Mouse (Mus musculus): ENCODE data around the gene Dop1b. TPM values are rescaled to one million over a fixed set of nuclear protein-coding genes. Genes with fewer than 3 reads are reported as not detected.
"Not testable (repeated sequence)": the region's sequence is repeated elsewhere in the genome, so short reads cannot be mapped to it uniquely, and the experiment has no call there.

Dop1b gene
- polyA plus RNA-seq, 1 experiment from 2014 or later, result 9.1 TPM

DNA sequence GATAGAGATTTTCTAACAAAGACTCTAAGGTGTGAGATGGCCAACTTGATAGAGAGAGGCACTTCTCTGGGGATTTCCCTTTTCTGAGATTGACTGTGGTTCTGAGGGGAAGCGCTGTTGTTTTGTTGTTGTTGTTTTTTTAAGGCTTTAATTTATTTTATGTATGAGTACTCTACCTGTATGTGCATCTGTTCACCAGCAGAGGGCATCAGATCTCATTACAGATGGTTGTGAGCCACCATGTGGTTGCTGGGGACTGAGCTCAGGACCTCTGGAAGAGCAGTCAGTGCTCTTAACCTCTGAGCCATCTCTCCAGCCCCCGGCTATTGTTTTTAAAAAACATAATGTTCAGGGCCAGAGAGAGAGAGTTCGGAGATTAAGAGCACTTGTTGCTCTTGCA is 25.9 kb upstream of the Dop1b start:
- H3K27me3 ChIP-seq (replicated peaks; ENCODE audit: low read depth, poor library complexity, severe bottlenecking), result peaks cover 53% of the 10 kb centered on the region

GRCm38 (mm10) chr16:93686421-93686820 is 25.3 kb upstream of the Dop1b start:
- no peak for DNase-seq (ENCODE audit: low spot score)
- Histone ChIP-seq H3K4me3 (no peak overlapping the region), H3K36me3 (replicated peaks) (no peaks in the 10 kb centered on the region), H3K27ac (replicated peaks) (no peak overlapping the region), H3K4me1 (peaks cover 24% of the 10 kb centered on the region), H3K9me3 (no peaks in the 10 kb centered on the region), H3K27me3 (replicated peaks; ENCODE audit: low read depth, poor library complexity, severe bottlenecking) (peaks cover 47% of the 10 kb centered on the region)
- 66% methylated on average over 7 of the region's 7 CpGs for WGBS

More for the DNA sequence above, 25.9 kb upstream of the Dop1b start:
- DNase-seq (ENCODE audit: low spot score); H3K27ac ChIP-seq (replicated peaks); H3K4me3 ChIP-seq; H3K36me3 ChIP-seq (replicated peaks); H3K9me3 ChIP-seq: not testable (repeated sequence)
- 91% methylated on average over 3 of the region's 3 CpGs for WGBS
- peaks cover 24% of the 10 kb centered on the region for H3K4me1 ChIP-seq

GRCm38 (mm10) chr16:93686945-93687344 is 24.8 kb upstream of the Dop1b start:
- no peak for DNase-seq (ENCODE audit: low spot score)
- H3K4me1 ChIP-seq, result peaks cover 23% of the 10 kb centered on the region
- 47% methylated on average over 5 of the region's 5 CpGs for WGBS

DNA sequence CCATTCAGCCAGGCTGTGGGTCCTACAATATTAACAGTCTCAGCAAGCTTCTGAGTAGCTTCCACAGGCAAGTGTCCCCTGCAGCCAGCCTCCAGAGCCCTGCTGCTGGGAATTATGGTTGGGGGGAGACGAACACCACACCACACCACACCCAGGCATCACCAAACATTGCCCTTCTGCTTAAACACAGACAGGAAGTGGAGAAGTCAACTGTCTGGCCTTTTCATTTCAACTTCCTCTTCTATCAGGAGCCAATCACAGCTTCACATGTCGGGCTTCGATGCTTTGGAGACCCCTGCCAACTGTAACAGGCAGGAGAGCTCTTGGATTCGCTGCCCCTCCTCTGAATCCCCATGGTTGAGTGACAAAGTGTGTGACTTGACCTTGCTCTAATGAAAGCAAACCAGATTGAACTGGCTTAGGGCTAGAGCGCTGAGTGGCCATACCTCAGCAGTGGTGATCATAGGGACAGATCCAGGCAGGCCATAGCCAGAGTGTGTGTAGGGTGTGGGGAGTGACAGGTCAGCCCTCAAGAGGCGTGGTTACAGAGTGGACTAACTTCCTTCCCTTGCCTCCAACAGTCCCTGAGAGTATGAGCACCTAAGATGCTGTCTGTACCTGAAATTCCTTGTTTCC is 20.4 kb upstream of the Dop1b start:
- 78% methylated on average over 6 of the region's 6 CpGs for WGBS
- no peak overlapping the region for H3K4me3 ChIP-seq

More at GRCm38 (mm10) chr16:93686945-93687344, 24.8 kb upstream of the Dop1b start:
- H3K9me3 ChIP-seq, result no peaks in the 10 kb centered on the region
- peaks cover 41% of the 10 kb centered on the region for H3K27me3 ChIP-seq (replicated peaks; ENCODE audit: low read depth, poor library complexity, severe bottlenecking)
- no peak overlapping the region for H3K4me3 ChIP-seq
- H3K36me3 ChIP-seq (replicated peaks), result no peaks in the 10 kb centered on the region
- no peak overlapping the region for H3K27ac ChIP-seq (replicated peaks)

GRCm38 (mm10) chr16:93692744-93693143 is 19.0 kb upstream of the Dop1b start:
- WGBS, result 72% methylated on average over 2 of the region's 2 CpGs
- no peak for DNase-seq (ENCODE audit: low spot score)
- Histone ChIP-seq H3K4me1 (no peaks in the 10 kb centered on the region), H3K4me3 (no peak overlapping the region), H3K27me3 (replicated peaks; ENCODE audit: low read depth, poor library complexity, severe bottlenecking) (0 out of 2 replicates have a peak, but pooled peaks cover 6% of the 10 kb centered on the region), H3K36me3 (replicated peaks) (no peaks in the 10 kb centered on the region), H3K27ac (replicated peaks) (no peak overlapping the region), H3K9me3 (no peaks in the 10 kb centered on the region)

More for the DNA sequence above, 20.4 kb upstream of the Dop1b start:
- H3K27me3 ChIP-seq (replicated peaks; ENCODE audit: low read depth, poor library complexity, severe bottlenecking), result 0 out of 2 replicates have a peak, but pooled peaks cover 3% of the 10 kb centered on the region
- no peak overlapping the region for H3K27ac ChIP-seq (replicated peaks)
- no peaks in the 10 kb centered on the region for H3K9me3 ChIP-seq
- no peak for DNase-seq (ENCODE audit: low spot score)
- no peaks in the 10 kb centered on the region for H3K36me3 ChIP-seq (replicated peaks)
- no peaks in the 10 kb centered on the region for H3K4me1 ChIP-seq

DNA sequence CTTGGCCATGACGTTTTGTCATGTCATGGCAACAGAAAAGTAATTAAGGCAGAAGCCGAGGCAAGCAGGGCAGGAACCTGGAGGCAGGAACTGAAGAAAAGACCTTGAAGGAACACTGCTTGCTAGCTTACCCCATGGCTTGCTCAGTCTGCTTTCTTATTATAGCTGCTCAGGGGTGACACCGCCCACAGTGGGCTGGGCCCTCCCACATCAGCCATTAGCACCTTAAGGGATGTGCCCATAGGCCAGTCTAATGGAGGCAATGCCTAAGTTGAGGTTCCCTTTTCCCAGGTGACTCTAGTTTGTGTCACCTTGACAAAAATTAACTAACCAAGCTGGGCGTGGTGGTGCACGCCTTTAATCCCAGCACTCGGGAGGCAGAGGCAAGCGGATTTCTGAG is 4.6 kb upstream of the Dop1b start:
- H3K27me3 ChIP-seq (replicated peaks; ENCODE audit: low read depth, poor library complexity, severe bottlenecking), result peaks cover 23% of the 10 kb centered on the region
- no peak overlapping the region for H3K27ac ChIP-seq (replicated peaks)
- peaks cover 9% of the 10 kb centered on the region for H3K4me1 ChIP-seq
- no peaks in the 10 kb centered on the region for H3K9me3 ChIP-seq
- no peak overlapping the region for H3K4me3 ChIP-seq
- 91% methylated on average over 7 of the region's 7 CpGs for WGBS
- H3K36me3 ChIP-seq (replicated peaks), result no peaks in the 10 kb centered on the region
- no peak for DNase-seq (ENCODE audit: low spot score)

GRCm38 (mm10) chr16:93709217-93709616 is 2.5 kb upstream of the Dop1b start:
- Histone ChIP-seq H3K27me3 (replicated peaks; ENCODE audit: low read depth, poor library complexity, severe bottlenecking) (peaks cover 44% of the 10 kb centered on the region), H3K4me1 (peaks cover 19% of the 10 kb centered on the region), H3K9me3 (no peaks in the 10 kb centered on the region), H3K27ac (replicated peaks) (no peak overlapping the region), H3K4me3 (no peak overlapping the region), H3K36me3 (replicated peaks) (no peaks in the 10 kb centered on the region)
- WGBS, result 76% methylated on average over 1 of the region's 1 CpGs
- no peak for DNase-seq (ENCODE audit: low spot score)

- Histone ChIP-seq H3K36me3 (replicated peaks) (no peaks in the 10 kb centered on the region), H3K4me1 (peaks cover 23% of the 10 kb centered on the region), H3K4me3 (peak overlapping the region; percentile 82), H3K27me3 (replicated peaks; ENCODE audit: low read depth, poor library complexity, severe bottlenecking) (peaks cover 50% of the 10 kb centered on the region), H3K27ac (replicated peaks) (no peak overlapping the region), H3K9me3 (no peaks in the 10 kb centered on the region)
- DNase-seq (ENCODE audit: low spot score), result peak; percentile 72
- under 1% methylated on average over 11 of the region's 11 CpGs for WGBS
Measured at GRCm38 (mm10) chr16:93710924-93711323, 780 bp upstream of the Dop1b start.

- H3K27ac ChIP-seq (replicated peaks), result peak overlapping the region; percentile 83
- H3K27me3 ChIP-seq (replicated peaks; ENCODE audit: low read depth, poor library complexity, severe bottlenecking), result peaks cover 38% of the 10 kb centered on the region
- H3K36me3 ChIP-seq (replicated peaks), result no peaks in the 10 kb centered on the region
- 13% methylated on average over 31 of the region's 31 CpGs for WGBS
- H3K9me3 ChIP-seq, result no peaks in the 10 kb centered on the region
- no peak for DNase-seq (ENCODE audit: low spot score)
- peaks cover 27% of the 10 kb centered on the region for H3K4me1 ChIP-seq
- peak overlapping the region; percentile 82 for H3K4me3 ChIP-seq
Measured at GRCm38 (mm10) chr16:93712189-93712885, 633 bp downstream of the Dop1b start.

DNA sequence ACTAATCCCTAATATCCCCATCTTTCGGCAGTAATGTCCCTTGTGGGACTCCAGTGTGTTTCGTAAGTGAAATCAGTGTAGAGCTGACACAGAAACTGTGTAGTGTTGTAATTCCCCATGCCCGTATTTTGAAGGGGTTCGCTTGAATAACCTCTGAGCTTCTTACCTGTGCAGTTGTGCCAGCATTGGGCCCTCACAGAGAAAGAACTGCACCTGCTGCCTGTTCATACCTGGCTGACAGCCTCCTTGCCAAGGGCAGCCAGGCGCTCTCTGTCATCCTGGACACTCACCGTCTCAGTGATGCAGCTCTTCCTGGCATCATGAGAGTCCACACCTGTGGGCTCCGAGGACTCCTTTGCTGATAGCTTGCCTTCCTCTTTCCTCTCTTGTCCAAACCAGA is 1.3 kb downstream of the Dop1b start:
- H3K4me1 ChIP-seq, result peaks cover 30% of the 10 kb centered on the region
- H3K27ac ChIP-seq (replicated peaks), result no peak overlapping the region
- H3K27me3 ChIP-seq (replicated peaks; ENCODE audit: low read depth, poor library complexity, severe bottlenecking), result peaks cover 33% of the 10 kb centered on the region
- no peaks in the 10 kb centered on the region for H3K36me3 ChIP-seq (replicated peaks)
- DNase-seq (ENCODE audit: low spot score), result no peak
- peak overlapping the region; percentile 82 for H3K4me3 ChIP-seq
- no peaks in the 10 kb centered on the region for H3K9me3 ChIP-seq
- 84% methylated on average over 7 of the region's 7 CpGs for WGBS

DNA sequence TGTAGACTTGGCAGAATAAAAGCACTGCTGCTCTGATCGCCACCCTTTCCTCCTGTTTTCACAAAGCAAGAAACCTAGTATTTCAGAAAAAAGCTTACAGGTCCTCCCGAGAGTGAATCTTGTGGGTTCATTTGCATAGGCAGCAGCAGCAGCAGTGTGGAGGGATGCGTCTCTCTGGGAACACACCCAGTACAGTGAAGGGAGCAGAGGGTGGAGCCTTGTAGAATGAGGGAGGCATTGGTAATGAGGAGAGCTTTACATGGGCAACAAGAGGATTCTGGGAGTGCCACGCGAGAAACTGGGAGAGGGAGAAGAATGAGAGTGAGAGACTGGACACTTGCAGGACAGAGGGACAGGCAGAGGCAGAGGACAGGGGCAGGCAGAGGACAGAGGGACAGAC is 2.7 kb downstream of the Dop1b start:
- DNase-seq (ENCODE audit: low spot score), result no peak
- H3K9me3 ChIP-seq, result no peaks in the 10 kb centered on the region
- peaks cover 30% of the 10 kb centered on the region for H3K27me3 ChIP-seq (replicated peaks; ENCODE audit: low read depth, poor library complexity, severe bottlenecking)
- peaks cover 30% of the 10 kb centered on the region for H3K4me1 ChIP-seq
- no peak overlapping the region for H3K4me3 ChIP-seq
- H3K36me3 ChIP-seq (replicated peaks), result no peaks in the 10 kb centered on the region
- H3K27ac ChIP-seq (replicated peaks), result no peak overlapping the region
- WGBS, result 36% methylated on average over 5 of the region's 5 CpGs

DNA sequence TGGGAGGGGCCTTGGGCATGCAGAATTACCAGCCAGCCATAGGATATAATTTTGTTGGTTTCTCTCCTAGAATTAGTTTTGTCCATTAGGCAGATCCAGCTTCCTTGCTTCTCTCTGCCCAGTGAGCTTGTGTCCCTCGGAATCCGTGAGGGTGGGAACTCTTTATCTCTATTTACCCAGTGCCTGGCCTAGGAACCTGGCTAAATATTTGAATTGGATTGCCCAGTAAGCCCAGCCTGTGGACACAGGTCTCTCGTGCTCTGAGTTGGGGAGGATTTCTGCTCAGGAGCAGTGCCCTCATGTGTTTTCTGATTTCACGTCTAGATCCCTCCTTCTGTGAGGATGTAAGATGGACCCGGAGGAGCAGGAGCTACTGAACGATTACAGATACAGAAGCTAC is 4.1 kb downstream of the Dop1b start:
- no peaks in the 10 kb centered on the region for H3K9me3 ChIP-seq
- no peak overlapping the region for H3K27ac ChIP-seq (replicated peaks)
- H3K4me1 ChIP-seq, result peaks cover 30% of the 10 kb centered on the region
- 87% methylated on average over 6 of the region's 6 CpGs for WGBS
- no peak for DNase-seq (ENCODE audit: low spot score)
- no peaks in the 10 kb centered on the region for H3K36me3 ChIP-seq (replicated peaks)
- peaks cover 30% of the 10 kb centered on the region for H3K27me3 ChIP-seq (replicated peaks; ENCODE audit: low read depth, poor library complexity, severe bottlenecking)
- H3K4me3 ChIP-seq, result no peak overlapping the region

- peak; percentile 39 for DNase-seq (ENCODE audit: low spot score)
- peak overlapping the region; percentile 1; the same call in 1 of the 2 replicates for H3K27ac ChIP-seq (replicated peaks)
- WGBS, result 22% methylated on average over 5 of the region's 5 CpGs
Measured at GRCm38 (mm10) chr16:93717299-93717703, 5.6 kb downstream of the Dop1b start.

More at GRCm38 (mm10) chr16:93717299-93717703, 5.6 kb downstream of the Dop1b start:
- H3K36me3 ChIP-seq (replicated peaks), result no peaks in the 10 kb centered on the region
- H3K9me3 ChIP-seq, result no peaks in the 10 kb centered on the region
- peaks cover 20% of the 10 kb centered on the region for H3K4me1 ChIP-seq
- no peak overlapping the region for H3K4me3 ChIP-seq
- peaks cover 25% of the 10 kb centered on the region for H3K27me3 ChIP-seq (replicated peaks; ENCODE audit: low read depth, poor library complexity, severe bottlenecking)
